1 mouse cellular context compared by ENCODE assay signal in the genomic region with DNA sequence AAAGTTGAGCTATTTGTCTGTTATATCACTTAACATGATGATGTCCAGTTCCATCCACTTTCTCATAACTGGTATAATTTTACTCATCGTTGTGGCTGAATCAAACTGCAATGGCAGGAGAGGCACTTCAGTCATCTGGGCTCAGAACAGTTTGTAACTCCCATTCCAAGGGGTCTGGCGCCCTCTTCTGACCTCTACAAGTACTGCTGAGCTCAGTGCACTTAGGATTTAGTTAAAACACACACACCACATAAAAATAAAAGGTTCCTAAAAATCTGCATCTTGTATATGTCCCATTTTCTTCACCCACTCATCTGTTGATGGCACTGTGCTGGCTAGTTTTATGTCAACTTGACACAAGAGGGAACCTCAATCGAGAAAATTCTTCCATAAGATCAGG.
TF ChIP-seq lines count a peak whose summit lies in the region.

No protein-coding gene starts in this region.

TF ChIP-seq in MEL, 35 proteins besides CTCF, POLR2A, EP300 and RAD21 (continued from another document):
- TF ChIP-seq CHD1 (IDR thresholded peaks at IDR 0.05; ENCODE audit: low read depth, low read length): no peak
- no peak for TF ChIP-seq RCOR1 (IDR thresholded peaks at IDR 0.05; ENCODE audit: low read depth, low read length)
